Mouse (Mus musculus) hematopoietic stem cell, adult 5-6 weeks (primary cell): ENCODE measurements around the gene Slc28a1. TPM values are rescaled to one million over a fixed set of nuclear protein-coding genes. Genes with fewer than 3 reads are reported as not detected.

Experiments
- ATAC-seq, 2 experiments: fragments of 125-278 bp in 1 of 2; replicated peaks in 1 of 2; 2 replicates each; pipeline ENCODE4 v1.8.0; 2016 to 2017; ENCODE audit warnings: inconsistent platforms in 2 of 2, mild to moderate bottlenecking in 2 of 2, moderate number of reproducible peaks in 2 of 2, low read depth in 1 of 2, moderate TSS enrichment in 1 of 2; ENCODE audit not compliant: low FRiP score in 2 of 2, poor library complexity in 2 of 2, severe bottlenecking in 2 of 2, insufficient read depth in 1 of 2, low TSS enrichment in 1 of 2
- total RNA-seq: library from RNA; stranded (forward); fragments of 172-1452, 232-1000 nt; gene quantifications from 2 replicates; pipeline ENCODE4 v1.2.3, GENCODE M21; 2017

Slc28a1 gene
- total RNA-seq: not detected in 2 replicates

DNA sequence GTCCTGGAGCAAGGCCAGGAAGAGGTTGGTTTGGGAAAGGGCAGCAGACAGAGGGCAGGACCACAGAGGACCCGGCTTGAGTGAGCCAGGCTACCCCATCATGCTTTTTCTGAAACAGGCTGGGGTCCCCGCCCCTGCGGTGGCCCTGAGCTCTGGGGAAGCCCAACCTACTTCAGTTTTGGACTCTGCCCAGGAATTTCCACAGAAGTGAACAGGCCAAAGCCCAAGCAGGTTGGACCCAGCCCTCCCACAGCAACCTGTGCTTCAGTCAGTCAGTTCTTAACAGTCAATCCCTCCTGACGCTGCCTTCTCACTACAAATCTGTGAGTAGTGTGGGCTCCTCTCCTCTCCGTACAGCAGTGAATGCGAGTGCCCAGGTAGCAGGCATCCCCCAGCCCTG, at the start of gene Slc28a1:
Slc28a1 (plus strand) TSS at position 245 of the 400 bp plus-strand sequence.
- ATAC-seq: no peak

DNA sequence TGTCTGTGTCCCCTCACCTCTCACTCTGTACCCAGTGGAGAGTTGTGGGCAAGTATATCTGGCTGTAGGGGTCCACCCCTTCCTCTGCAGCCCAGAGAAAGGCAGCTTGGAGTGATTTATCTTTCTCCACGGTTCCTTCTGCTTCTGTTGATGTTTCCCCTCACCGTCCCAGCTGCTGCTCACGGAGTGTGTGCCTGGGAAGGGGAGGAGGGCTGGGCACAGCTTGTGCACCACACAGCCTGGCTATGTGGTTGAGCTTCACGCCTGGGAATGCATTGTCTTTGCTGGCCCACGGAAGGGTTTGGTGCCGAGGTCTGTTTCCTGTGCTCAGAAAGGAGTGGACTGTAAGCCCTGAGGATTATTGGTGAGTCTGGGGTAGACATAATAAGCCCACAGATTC, 47.9 kb upstream of the Slc28a1 start:
- peak; percentile 86 to 91 for ATAC-seq

GRCm38 (mm10) chr7:81072463-81072862, 42.1 kb upstream of the Slc28a1 start:
- ATAC-seq: no peak

GRCm38 (mm10) chr7:81073273-81073672, 41.3 kb upstream of the Slc28a1 start:
- ATAC-seq: no peak

DNA sequence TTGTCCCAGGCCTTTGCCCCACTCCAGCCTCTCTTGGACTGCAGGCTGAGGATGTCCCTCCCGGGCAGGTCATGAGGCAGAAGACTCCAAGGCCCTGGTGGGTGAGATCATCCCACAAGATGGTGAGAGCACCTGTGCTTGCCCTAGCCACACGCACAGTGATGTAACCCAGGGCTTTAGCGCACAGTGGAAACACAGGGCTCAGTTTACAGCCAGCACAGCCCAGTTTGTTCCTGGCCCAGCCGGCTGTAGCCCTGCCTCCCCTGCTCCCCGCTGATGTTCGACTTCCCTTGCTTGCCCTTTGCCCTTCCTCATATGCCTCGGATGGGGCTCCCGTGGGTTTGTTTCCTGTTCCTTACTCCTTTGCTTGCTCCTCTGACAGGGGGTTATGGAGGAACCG, 40.1 kb upstream of the Slc28a1 start:
- ATAC-seq: peak; percentile 44 to 57

DNA sequence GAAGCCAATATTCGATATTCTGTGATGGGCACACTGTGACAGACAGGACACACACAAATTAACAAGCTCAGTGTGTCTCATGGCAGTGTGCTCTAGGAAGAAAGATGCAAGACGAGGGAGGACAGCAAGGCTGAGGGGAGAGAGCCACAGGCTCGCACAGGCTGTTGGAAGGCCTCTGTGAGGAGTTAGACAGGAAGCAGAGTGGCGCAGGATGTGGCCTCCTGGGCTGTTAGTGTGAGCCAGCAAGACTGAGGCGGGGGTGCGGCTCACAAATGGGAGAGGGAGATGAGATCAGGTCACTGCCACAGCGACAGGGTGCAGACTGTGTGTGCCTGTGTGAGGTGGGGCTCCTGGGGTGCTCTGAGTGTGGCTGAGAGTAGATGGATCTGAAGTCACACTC, 39.3 kb upstream of the Slc28a1 start:
- peak; percentile 81 to 87 for ATAC-seq

DNA sequence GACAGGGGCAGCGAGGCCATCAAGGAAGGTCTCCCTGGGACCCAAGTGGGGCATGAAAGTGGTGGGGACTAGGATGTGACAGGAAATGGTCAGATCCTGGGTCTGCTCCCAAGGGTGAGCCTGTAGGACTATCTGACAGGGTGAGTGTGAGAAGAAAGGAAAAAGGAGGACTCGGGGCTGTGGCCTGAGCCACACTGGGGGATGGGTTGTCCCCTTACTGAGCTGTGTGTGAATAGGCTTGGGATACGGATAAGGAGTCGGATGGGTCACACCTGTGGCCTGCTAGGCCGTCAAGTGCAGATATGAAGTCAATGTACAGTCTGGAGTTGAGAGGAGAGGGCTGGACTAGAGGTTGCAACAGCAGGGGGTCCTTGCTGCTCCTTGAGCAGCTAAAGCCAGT, 38.9 kb upstream of the Slc28a1 start:
- no peak for ATAC-seq

GRCm38 (mm10) chr7:81077009-81077408, 37.6 kb upstream of the Slc28a1 start:
- ATAC-seq: no peak

DNA sequence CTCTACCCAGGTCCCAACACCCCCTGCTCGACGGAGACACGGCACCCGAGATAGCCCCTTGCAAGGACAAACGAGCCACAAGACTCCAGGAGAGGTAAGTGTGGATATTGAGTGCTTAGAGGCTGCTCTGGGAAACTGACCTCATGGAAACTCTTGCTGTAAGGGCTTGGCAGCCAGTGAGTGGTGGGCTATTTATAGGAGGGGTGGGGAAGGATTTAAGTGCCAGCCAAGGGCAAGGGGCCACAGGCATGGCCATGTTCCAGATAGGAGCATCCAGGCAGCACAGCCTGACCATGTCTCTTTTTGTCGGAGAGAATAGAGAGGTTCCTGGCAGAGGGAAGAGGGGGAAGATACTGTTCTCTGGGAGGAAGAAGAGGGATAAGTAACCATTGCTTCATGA, 35.9 kb upstream of the Slc28a1 start:
- ATAC-seq: no peak

GRCm38 (mm10) chr7:81093420-81093965, 21.1 kb upstream of the Slc28a1 start:
- peak; percentile 56 to 66; a peak in 2 of 4 replicates for ATAC-seq

DNA sequence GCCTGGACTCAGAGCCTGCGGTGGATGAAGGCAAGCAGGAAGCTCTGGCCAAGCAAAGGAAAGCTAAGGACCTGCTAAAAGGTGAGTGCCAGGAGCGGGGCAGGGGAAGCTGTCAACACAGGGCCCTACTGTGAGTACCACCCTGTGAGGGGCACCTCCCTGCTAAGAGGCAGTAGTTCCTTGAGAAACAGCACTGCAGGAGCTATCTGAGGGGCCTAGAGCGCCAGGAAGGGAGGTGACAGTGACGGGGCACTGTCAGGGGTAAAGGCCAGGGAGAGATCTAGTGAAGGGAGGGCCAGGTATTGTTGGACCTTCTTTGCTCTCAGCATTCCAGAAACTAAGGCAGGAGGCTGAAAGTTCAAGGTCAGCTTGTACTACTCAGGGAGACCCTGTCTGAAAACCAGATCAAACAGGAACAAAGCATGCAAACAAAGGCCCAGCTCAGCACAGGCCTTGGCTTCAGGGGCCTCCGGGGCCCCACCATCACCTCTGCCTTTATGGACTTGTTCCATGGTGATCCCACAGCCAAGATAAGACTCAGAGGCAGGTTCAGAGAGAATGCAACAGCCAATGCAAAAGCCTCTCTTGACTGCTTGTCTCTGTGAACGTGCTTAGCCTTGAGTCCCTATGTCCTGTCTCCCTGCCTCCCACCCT, 20.4 kb upstream of the Slc28a1 start:
- peak in 1 of 2 experiments; percentile 35; a peak in 2 of 4 replicates for ATAC-seq

DNA sequence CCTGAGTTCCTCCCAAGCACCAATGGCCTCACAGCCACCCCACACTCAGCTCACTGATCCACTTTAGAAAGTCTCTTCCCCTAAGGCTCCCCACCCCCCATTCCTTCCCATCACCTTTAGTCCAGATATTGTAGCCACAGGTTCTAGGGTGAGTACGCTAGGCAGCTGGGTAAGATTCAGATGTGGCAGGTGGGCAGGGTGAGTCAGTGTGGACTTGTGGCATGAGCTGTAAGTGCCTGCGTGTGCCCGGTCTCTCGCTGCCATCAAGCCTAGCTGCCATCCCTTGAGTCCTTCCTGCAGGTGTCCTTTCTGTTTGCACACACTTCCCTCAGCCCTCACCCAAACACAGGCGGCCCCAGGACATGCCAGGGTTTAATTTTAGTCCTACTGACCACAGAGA, 14.3 kb upstream of the Slc28a1 start:
- no peak for ATAC-seq

- no peak for ATAC-seq
Observed at GRCm38 (mm10) chr7:81102854-81103253, 11.7 kb upstream of the Slc28a1 start.

- no peak for ATAC-seq
Observed at GRCm38 (mm10) chr7:81105525-81105924, 9.1 kb upstream of the Slc28a1 start.

- no peak for ATAC-seq
Observed at GRCm38 (mm10) chr7:81108226-81108625, 6.4 kb upstream of the Slc28a1 start.

DNA sequence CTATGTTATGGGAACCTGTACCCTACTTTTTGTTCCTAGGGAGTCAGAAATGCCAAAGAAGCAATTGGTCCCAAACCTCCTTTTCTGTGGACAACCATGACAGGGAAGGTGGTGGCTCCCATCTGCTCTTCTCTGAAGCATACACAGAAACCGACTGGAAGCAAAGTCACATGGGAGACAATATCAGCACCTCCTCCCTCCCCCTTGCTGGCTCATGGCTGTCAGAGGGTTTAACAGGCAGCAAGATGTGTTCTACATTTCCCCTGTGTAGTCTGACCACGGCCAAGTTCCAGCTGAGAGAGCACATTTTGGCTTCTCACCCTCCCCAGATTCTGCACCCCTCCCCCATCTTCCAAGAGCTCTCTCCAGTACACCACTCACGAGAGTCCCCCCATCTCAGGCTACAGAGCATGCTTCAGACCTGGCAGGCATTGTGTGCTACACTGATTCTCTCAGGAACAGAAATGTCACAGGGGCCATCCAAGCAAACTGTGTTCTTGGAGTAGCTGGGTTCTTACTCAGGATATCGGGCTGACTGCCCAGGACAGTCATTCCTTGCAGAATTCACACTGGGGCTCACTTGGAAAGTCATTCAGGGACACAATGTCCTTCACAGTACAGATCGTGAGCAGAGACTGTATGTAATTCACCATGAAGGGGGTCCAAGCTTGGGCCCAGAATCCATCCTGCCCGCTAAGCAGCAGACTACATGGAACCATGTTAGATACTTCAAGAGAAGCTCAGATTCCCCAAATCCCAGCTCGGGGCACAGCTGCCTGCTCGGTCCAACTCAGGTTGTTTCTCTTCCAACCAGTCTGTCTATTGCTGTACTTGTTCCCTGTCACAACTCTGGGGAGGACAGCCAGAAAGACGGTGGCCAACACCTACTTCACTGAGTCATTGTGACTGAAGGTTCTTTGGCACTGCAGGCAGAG, 4.6 kb upstream of the Slc28a1 start:
- no peak for ATAC-seq

GRCm38 (mm10) chr7:81110791-81111190, 3.8 kb upstream of the Slc28a1 start:
- no peak for ATAC-seq

DNA sequence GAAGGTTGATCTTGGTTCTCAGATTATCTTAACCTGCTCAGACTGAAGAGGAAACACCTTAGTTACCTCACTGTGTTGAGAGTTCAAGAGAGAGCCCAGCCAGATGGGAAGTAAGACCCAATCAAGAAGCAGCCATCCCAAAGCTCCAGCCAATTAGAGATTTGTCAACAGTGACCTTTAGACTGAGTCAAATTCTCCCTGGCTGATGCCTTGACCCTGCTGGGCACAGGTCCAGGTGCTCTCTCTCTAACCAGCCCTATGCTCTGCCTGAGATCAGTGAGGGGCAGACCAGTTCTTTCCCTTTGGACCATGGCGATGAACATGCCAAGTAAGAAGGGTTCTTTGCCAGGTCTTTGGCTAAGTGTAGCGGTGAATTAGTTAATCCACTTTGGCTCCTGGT, 2.9 kb upstream of the Slc28a1 start:
- no peak for ATAC-seq
